Mouse (Mus musculus): ENCODE results near the gene Ndrg2.
"Not testable (repeated sequence)": the region's sequence is repeated elsewhere in the genome, so short reads cannot be mapped to it uniquely, and the experiment has no call there.

Gene Ndrg2

DNA sequence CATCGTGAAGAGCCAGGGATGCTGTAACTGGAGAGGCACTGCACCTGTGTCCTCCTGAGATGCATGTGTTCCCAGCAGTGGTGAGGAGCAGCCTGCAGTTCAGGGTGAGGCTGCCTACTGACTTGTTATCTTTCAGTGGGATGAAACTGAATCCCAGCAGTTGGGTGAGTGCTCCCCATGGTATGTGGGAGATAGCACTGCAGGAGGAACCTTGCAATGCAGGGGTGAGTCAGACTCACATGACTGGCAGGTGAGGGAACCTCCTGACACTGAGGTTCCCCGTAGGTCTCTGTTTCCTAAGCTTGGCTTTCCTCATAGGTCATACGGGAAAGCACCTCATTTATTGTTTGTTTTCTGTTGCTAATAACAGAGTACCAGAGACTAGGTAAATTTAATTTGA is 36.4 kb downstream of the Ndrg2 start:
- DNase-seq (ENCODE audit: low read depth): no peak

DNA sequence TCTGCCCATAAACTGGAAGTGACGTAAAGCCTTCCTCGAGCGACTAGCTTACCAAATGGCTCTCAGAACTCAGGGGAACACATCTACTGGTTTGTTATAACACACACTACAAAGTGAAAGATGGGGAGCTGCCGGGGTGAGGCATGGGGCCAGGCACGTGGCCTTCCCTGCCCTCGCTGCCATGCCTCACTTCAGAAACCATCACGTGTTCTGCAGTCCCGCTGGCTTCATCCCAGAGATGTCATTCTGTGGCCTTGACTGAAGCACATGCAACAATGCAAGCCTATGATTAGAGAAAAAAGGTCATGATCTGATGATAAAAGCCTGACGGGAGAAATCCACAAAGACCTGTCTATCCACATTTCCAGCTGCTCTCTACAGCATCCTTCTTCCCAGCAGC is 42.2 kb downstream of the Ndrg2 start:
- no peak for DNase-seq (ENCODE audit: low read depth)

DNA sequence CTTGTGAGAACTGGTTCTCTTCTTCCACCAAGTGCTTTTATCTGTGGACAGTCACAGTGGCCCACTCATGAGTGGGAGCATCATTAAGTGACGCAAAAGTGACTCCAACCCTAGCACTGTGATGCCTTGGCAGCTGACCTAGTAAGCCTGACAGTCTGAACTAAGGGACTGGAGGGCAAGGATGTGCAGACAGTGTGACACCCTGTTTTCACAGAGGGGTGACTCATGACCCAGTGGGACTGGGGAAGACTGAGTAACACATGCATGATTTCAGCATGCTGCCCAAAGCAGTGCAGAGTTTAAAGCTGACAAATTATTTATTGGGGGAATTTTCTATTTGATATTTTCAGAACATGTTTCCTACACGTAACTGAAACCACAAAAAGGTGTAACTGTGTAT is 43.2 kb downstream of the Ndrg2 start:
- DNase-seq (ENCODE audit: low read depth): no peak

DNA sequence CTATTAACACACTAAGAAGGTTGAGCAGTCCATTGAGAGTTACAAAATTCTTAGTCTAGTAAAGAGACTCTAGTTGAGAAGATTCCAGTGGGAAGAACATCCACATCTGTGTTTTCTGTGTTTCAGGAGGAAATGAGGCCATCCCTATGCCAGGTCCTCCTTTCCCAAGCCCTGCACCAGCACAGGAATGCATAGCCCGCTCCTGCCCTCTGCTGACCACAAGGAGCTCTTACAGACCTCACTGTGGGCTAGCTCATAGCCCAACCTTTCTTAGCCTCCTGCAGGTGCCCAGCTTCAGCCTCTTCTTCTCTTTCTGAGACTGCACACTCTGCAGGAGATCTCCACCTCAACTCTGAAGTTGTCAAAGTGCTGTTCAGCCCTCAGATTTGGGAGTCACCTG is 50.4 kb downstream of the Ndrg2 start:
- peak; percentile 36 for DNase-seq (ENCODE audit: low read depth)

DNA sequence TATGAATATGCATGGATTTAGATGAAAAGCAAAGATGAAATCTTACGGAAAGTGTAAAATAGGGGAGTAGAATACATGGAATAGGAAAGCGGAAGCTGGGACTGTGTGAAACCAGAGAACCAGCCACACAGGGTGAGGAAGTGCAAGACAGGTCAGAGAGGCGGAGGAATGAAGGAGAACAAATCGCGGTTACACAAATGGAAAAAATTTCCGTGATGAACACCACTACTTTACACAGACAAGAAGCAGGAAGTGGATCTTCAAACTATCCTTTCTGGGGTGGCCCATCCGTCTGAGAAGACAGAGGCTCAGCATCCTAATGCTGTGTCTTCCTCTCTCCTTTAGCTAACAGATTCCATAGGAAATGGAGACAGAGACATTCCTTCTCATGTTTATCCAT is 58.7 kb downstream of the Ndrg2 start:
- DNase-seq (ENCODE audit: low read depth): not testable (repeated sequence)
